Mouse (Mus musculus) ES-E14 (cell line): ENCODE measurements around the gene Gripap1.

Experiments
- CHD2 ChIP-seq: IDR thresholded peaks from 2 replicates; pipeline ENCODE4 v1.6.1; 2014; ENCODE audit warnings: mild to moderate bottlenecking, low read depth, low read length, inconsistent platforms
- HCFC1 ChIP-seq: IDR thresholded peaks from 2 replicates; pipeline ENCODE4 v1.6.1; 2012; ENCODE audit warnings: low read length, inconsistent platforms, borderline replicate concordance; ENCODE audit not compliant: insufficient read depth
- MAFK ChIP-seq: IDR thresholded peaks from 2 replicates; pipeline ENCODE4 v1.6.1; 2014; ENCODE audit warnings: mild to moderate bottlenecking, low read depth, low read length, inconsistent platforms; ENCODE audit not compliant: insufficient read depth
- ZC3H11A ChIP-seq: IDR thresholded peaks from 2 replicates; pipeline ENCODE4 v1.6.1; 2012; ENCODE audit warnings: low read depth, mild to moderate bottlenecking, inconsistent platforms, low read length, borderline replicate concordance
- ZNF384 ChIP-seq: IDR thresholded peaks from 2 replicates; pipeline ENCODE4 v1.6.1; 2012; ENCODE audit warnings: low read depth, low read length, inconsistent platforms

DNA sequence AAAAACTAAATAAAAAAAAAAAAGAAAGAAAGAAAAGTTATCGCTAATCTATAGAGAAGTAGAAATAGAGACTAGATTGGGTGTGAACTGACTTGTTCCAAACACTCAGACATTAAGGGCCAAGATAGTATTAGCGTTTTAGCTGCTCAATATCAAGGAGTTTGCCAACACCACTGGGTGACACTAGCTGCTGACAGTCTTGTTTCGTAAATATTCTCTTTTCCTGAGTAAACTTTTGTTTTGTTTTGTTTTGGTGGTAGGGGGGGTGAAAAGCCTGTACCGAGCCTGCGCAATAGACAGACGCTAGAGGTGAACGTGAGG lies 51.2 kb downstream of the Gripap1 start:
- TF ChIP-seq ZNF384, result no peak
- TF ChIP-seq CHD2, result no peak
- no peak for TF ChIP-seq MAFK
- no peak for TF ChIP-seq HCFC1
- TF ChIP-seq ZC3H11A, result no peak
